Mouse (Mus musculus) lung, postnatal 25 days (tissue): Measurements from ENCODE around the gene Cdh4.

Experiments
- DNase-seq: peaks from one replicate; pipeline ENCODE4 v3.0.0; 2022; ENCODE audit warnings: low spot score

Gene Cdh4

GRCm38 (mm10) chr2:179863266-179863665 is 421.0 kb downstream of the Cdh4 start:
- DNase-seq = no peak

DNA sequence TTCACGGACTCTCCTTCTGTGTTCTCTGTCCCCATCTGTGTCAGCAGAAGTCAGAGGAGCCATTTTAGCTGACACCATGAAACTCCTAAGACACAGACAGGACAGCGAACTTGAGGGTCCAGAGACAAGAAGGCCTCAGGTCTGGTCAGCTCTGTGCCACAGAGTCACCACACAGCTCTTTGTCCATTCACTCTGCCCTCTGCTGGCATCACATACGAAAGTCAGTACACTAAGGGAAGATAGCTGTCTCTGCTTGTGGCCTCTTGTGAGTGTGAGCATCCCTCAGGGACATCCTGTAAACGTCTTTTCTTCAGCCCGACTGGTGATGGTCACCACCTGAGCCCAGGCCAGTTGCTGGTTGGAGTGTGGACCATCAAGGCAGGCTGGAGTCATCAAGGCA is 422.9 kb downstream of the Cdh4 start:
- DNase-seq = no peak

DNA sequence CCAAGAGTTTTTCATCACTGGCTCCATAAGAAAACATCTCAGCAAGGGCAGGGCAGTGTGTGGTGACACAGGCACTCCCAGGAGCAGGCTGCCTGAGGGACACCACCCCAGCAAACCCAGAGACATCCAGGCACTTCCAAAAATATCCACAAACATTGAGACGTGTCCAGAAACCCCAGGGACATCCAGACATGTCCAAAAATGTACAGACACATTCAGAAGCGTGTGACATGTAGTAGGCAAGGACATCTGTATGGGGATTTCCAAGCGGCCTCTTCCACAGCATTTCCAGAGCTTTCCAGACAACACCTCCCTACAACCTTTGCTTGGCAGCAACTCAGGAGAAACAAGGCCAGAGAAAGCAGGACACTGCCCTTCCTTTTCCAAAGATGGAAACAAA is 425.4 kb downstream of the Cdh4 start:
- no peak for DNase-seq

DNA sequence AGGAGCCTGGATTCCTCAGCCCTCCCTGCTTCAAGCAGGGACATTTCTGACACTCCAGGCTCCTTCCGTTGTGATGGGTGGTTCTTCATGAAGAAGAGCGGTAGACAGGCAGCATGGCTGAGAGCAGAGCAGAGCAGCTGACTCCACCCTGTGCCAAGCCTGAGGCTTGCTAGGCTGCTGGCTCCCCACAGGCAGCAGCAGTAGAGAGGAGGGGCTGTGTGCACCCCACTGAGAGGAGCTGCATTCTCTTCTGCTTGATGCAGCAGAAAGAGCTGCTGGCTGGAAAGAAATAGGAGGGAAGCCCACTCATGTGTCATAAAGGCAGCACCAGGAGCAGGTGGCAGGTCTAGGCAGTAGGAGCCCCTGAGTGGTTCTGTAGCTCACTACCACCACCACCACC is 427.6 kb downstream of the Cdh4 start:
- DNase-seq = no peak

- DNase-seq = no peak
Measured at GRCm38 (mm10) chr2:179872724-179873123, 430.5 kb downstream of the Cdh4 start.

DNA sequence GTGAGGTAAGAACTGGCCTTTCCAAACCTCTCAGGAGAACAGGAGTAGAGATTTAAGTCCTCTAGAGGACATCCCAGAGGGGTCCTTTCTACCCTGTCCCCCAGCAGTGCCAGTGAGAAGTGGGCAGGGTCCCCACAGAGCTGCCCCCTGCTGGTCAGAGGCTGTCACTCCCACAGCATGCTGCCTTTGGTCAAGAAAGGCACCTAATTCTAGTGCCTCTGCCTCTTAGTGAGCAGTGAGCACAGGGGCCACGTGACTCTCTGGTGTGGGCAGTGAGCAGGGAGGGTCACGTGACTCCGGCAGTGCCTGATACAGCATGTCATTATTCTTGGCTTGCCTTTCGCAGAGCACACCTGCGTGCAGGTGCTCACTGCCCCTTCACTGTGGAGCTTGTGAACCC is 431.1 kb downstream of the Cdh4 start:
- DNase-seq = peak; percentile 12

- DNase-seq = peak; percentile 33
Measured at GRCm38 (mm10) chr2:179875147-179875546, 432.9 kb downstream of the Cdh4 start.

DNA sequence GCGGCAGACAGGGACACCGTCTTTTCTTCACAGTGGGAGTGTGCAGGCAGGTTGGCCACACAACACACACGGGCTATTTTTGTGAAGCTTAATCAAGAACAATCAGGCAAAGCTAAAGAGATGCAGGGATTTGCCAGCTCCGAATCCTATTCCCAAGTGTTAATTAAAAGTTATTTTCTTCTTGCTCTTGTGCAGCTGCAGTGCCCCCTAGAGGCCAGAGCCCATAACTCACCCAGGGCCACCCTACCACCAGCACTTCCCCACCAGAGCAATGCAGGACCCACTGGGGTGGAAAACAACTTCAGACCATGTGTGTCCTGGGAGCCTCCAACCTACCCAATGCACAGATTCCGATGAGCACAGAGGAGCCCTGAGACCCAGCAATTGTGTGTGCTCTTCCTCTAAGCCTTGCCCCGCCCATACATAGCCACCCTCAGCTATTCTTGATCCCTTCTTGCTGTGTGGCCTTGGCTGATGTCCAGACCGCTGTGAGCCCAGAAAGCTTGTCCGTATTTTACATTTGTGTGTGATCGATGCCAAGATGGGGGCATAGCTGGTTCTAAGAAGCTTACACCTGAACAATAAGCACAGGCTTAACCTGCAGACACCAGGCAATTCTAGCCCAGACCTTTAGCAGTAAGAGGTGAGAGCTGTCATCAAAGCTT is 435.5 kb downstream of the Cdh4 start:
- DNase-seq = peak; percentile 9

GRCm38 (mm10) chr2:179884561-179884960 is 442.3 kb downstream of the Cdh4 start:
- no peak for DNase-seq

DNA sequence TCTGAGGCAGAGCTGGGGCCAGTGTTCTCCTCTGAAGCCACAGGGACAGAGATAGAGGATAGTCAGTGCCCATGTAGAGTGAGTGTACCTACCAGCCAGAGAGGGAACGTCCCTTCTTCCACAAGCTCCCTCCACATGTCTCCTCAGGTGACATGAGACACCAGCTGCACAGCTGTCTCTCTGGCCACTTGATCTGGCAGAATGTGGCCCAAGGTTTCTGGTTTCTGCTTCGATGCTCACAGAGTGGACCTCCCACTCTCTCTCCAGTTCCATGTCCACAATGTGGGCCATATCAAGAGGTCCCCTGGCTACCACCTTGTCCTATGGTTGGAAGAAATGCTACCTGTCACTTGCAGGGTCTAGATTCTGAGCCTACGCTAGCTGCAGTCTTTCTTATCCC is 448.8 kb downstream of the Cdh4 start:
- DNase-seq = no peak

DNA sequence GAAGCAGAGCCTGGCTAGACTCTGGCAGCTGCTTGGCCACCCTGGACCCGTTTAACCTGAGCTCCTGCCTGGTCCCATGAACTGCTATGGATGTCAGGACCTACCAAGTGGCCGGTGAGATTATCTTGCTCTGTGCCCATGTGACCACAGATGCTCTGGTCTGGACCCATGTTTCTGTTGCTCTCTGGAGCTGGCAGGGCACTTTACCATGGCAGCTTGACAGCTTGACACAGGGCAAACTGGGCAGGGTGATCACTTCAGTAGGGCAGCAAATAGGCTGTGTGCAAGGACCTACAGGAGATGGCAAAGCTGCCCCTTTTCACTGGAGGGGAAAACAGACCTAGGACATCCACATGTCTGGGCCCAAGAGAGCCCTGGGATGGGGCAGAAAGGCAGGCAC is 454.7 kb downstream of the Cdh4 start:
- no peak for DNase-seq

GRCm38 (mm10) chr2:179912911-179913310 is 470.7 kb downstream of the Cdh4 start:
- no peak for DNase-seq

- no peak for DNase-seq
Measured at GRCm38 (mm10) chr2:179913349-179913748, 471.1 kb downstream of the Cdh4 start.

DNA sequence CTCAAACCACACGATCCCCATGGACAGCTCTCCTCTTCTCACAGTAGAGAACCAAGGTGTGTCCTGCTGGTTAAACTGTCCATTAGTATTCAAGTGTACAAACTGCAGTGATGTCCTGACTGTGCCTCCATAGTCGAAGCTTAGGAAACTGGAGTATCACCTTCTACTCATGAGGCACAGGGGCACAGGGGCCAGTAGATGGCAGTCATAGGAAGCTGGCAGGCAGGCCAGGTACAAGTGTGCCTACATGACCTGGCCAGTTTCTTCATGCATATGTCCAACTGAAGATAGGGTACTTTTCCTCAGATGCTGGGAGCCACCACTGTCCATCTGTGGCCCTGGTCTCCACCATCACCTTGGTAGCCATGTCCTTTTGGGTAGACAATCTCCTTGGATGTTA is 472.0 kb downstream of the Cdh4 start:
- no peak for DNase-seq

DNA sequence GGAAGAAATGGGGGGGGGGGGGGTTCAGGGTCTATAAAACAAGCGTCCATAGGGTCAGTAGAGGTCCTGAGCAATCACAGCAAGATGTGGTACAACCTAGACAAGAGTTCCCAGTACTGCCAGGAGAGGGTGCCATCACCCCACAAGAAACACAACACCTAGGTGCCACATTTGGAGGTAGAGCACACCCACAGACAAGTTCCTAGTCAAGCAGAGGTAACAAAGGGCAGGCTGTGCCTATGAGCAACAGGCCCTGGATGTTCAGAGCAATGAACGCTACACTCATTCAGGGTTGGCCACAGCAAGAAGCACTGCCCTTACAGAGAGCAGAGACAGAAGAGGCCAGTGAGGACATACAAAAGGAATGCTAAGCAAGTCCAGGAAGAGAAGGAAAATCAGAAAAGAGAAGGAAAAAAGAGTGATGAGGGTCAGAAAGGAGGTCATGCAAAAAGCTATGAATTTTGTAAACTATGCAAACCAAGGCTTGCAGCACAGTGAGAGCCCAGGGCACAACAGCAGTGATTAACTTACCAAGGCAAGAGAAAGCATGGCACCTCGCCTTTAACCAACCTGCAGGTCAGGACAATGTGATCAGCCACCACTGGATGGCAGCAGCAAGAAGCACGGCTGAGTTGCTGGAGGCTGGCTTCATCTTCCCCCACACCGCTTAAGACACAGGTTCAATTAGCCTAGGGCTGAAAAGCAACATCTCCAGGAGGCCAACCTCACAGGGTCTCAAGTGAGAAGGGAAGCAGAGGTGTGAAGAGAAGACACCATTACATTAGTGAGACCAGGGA is 474.8 kb downstream of the Cdh4 start:
- peak; percentile 70 for DNase-seq

DNA sequence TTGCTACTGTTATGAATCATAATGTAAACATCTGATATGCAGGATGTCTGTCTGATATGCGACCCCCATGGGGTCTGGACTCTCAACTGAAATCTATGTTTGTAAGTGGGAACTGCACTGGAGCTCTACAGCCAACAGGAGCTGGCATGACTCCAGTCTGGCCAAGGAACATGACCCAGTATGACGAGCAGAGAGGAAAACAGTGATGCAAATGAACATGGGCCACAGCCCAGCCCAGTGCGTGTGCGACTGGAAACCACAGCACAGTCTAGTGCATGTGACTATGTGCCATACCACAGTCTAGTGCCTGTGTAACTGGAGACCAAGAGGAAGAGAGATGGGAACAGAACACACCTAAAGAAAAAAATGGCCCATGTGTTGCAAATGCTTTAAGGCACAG is 477.8 kb downstream of the Cdh4 start:
- no peak for DNase-seq

DNA sequence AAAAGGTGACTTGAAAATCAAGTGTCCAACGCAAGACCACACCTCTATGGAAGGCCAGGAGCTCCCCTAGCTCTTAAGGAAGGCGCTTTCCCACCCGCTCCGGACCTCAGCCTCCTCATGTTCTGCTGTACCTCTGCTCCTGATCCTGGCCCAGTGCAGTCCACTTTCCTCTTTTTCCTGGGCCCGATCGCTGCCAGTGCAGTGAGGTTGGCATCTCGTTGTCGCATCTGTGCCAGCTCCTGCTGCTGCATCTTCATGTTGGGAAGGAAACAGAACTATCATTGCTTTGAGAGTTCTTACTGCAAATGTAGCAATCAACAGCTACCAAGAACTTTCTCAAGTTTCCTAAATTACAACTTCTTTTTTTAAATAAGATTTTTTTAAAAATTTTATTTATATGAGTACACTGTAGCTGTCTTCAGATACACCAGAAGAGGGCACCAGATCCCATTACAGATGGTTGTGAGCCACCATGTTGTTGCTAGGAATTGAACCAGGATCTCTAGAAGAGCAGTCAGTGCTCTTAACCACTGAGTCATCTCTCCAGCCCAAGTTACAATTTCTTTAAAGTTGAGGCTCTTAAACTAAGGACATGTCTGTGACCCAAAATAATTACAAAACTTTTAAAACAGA is 478.9 kb downstream of the Cdh4 start:
- no peak for DNase-seq

DNA sequence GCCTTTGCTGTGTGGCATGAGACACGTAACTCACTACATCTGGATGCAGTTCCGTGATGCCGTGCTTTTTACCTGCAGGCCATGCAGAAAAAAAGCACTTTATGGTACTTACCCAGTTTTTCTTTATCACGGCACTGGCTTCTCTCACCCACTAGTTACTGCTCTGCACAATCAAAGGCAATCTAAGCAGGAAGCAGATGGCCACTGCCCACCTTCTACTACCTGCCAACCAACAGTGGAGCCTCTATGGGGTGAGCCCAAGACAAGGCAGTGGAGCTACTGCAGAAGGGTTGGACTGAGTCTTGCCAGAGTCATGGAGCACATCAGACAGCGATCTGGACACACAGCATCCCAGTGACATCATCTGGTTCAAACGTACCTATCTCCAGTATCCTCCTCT is 481.8 kb downstream of the Cdh4 start:
- no peak for DNase-seq

DNA sequence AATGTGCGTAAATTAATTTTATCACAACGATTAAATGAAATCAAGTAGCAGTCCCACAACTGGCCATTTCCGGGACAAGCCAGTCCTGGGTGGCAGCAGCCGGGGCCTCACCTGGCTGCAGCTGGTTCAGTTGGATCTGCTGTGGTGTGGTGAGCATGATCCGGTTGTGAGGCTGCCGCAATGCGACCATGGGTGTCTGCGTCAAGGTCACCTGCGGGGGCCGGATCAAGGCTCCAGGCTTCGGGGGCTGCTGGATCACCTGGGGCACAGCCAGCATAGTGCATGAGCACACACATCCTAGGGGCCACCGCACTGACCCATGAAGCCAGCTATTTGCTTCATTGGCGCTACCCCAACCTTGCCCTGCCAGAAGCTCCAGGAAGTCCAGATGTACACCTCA is 486.9 kb downstream of the Cdh4 start:
- no peak for DNase-seq

DNA sequence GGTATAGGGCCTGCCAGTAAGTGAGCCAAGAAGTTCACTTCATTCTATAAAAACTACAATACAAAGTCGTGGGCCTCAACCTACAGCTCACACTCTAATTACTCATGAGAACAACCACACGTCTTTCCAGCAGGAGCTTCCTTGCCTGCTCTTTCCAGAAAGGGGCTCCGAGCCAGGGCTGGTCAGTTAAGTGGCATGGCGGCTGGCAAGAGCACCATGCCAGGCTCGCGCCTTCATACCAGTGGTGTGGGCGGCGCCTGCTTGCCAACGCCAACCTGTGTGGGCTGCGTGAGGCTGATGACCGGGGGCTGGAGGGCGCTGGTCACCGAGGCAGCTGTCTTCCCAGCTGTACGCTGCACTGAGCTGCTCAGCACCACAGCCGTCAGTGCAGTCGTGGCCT is 489.5 kb downstream of the Cdh4 start:
- no peak for DNase-seq

GRCm38 (mm10) chr2:179934165-179934564 is 491.9 kb downstream of the Cdh4 start:
- no peak for DNase-seq

DNA sequence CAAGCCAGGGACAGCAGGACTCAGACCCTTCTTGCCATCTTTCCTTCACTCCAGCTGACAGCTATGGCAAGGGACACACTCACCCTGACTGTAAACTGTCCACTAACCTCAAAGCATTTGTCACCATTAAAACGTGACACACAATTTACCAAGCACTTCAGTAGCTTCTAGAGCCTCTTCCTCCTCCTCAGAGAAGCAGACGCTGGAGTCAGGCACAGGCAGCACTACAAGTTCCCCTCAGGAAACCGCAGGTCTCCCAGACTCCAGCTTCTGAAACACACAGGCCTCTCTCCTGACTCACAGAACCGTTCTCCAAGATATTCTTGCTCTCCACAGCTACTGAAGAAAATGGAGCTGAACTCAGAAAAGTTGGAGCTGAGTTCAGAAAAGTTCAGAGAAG is 494.9 kb downstream of the Cdh4 start:
- DNase-seq = no peak

- DNase-seq = no peak
Measured at GRCm38 (mm10) chr2:179941696-179942095, 499.5 kb downstream of the Cdh4 start.
